Mouse (Mus musculus): ENCODE results near the gene Sult1e1. TPM values are rescaled to one million over a fixed set of nuclear protein-coding genes. Genes with fewer than 3 reads are reported as not detected.

Gene Sult1e1
- total RNA-seq (2014; fragmentation: Nextera tagmentation) (not detected in 2 replicates), total RNA-seq (2017) (not detected in 2 replicates)

DNA sequence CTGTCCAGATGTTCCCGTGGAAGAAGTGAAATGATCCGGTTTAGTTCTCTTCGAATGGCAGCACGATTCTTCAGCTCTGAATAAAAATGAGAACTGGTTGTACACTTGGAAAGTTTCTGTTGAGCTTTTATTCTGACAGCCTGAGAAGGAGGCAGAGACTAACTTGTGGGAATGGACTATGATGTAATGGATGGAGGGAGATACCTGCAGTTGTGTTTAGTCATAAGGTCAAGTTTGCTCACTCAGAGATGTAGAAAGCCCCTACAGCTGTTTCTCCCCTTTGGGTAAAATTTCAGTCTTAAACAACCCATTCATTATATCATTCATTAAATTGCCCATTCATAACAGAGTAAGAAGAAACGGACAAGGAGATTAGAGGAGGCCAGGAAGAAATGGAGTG lies at the start of gene Sult1e1:
TSS of gene Sult1e1 (minus strand) at position 101 of the 400 bp plus-strand sequence.
- ATAC-seq (replicated peaks; ENCODE audit: low FRiP score, low TSS enrichment, poor library complexity, severe bottlenecking): no peak

DNA sequence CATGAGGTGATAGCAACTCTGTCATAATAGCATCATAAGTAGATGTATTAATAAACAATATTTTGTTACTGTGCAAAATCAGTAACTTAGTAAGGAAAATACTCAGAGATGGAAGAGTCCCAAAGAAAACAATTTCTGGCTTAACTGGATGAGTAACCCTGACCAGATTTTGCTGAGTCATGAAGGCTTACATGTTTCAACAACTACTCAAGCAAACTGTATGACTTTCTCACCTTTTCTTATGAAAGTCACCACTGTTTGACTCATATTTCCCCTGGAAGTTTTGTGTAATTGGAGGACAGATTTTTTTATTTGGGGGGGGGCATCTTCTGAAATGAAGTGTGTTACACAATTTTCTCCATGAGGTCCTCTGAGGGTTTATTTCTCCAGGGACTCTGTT lies 31.3 kb upstream of the Sult1e1 start:
- no peak for ATAC-seq (replicated peaks; ENCODE audit: low FRiP score, low TSS enrichment, poor library complexity, severe bottlenecking)

DNA sequence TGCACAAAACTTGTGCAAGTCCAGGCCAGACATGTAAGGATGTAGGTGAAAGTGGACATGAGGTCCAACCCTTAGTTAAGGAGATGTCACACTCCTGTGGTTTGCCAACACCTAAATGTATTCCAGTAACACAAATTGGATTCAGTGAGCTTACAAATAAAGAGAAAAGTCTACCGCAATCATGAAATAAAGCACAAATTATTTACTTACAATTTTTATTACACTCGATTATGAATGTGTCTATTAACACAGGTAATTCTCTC lies 23.7 kb upstream of the Sult1e1 start:
- ATAC-seq (replicated peaks; ENCODE audit: low FRiP score, low TSS enrichment, poor library complexity, severe bottlenecking): no peak

DNA sequence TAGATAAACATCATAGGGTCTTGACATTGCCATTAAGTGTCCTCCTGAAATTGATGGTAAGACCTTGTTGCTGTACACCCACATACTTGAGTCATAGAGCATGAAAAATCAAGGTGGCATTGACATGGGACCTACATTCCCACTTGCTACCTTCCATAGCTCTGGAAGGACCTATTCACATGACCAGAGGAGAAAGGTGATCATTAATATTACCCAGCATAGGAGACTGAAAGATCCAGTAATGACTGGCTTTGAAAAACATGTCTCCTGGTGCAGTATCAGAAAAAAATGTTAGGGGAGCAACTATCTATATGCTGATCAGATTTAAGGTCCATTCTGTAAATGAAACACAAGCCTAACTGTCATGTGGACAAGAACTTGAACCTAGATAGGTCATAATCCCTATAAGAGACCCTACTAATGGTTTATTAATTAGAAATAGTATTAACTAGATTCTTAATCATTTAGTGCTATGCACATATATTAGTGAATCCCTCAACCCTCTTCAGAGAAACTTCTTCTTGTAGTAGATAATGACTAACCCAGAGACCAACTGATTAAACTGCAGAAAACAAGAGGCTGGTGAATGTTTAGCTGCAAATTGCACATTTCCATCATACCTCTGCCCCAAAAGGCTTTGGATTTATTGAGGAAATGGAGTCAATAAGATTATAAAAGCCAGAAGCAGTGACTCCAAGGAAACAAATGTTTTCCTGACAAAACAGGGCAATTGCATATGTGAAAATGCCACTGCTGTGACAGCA lies 23.2 kb upstream of the Sult1e1 start:
- no peak for ATAC-seq (replicated peaks; ENCODE audit: low FRiP score, low TSS enrichment, poor library complexity, severe bottlenecking)

DNA sequence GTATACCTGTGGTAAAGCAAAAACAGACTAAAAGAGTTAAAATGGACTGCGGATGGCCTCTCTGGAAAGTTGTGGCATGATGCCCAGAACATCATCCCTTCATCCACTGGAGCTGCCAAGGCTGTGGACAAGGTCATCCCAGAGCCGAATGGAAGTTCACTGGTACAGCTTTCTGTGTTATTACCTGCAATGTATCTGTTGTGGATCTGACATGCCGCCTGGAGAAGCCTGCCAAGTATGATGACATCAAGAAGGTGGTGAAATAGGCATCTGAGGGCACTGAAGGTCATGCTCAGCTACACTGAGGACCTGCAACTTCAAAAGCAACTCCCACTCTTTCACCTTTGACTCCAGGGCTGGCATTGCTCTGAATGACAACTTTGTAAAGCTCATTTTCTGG lies 9.6 kb upstream of the Sult1e1 start:
- ATAC-seq (replicated peaks; ENCODE audit: low FRiP score, low TSS enrichment, poor library complexity, severe bottlenecking): no peak

DNA sequence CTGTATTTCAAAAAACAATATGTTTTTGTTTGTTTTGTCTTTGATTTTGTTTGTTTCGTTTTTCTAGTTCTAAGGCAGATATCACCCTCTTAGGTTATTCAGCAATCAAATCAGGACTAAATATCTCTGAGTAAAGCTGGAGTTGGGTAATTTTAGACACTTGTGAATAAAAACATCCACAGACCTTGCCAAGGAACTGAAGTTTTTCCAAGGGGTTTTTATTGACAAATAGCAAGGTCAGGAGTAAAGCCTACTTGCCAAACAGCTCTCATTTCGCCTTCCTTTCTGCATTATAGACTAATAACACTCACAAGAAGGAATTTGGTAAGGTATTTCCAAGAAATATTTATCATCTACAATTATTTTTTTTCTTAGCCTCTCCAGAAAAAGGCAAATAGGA lies 6.5 kb upstream of the Sult1e1 start:
- ATAC-seq (replicated peaks; ENCODE audit: low FRiP score, low TSS enrichment, poor library complexity, severe bottlenecking): no peak

DNA sequence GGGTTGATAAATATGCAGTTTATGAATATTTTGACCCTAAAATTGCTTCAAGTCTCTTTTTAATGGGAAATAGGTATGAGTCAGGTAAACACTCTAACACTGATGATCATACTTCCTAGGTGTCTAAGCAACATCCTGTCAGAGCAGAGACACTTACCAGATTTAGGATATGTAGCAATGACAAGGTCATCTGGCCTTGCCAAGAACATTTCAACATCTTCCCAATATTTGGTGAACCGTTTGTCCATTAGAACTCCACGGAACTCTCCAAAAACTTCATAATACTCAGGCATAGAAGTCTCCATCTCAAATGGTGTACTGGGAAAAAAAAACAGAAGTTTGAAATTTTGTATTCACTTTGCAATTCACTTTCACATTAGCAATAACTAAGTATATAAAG lies 1.5 kb downstream of the Sult1e1 start:
- no peak for ATAC-seq (replicated peaks; ENCODE audit: low FRiP score, low TSS enrichment, poor library complexity, severe bottlenecking)

DNA sequence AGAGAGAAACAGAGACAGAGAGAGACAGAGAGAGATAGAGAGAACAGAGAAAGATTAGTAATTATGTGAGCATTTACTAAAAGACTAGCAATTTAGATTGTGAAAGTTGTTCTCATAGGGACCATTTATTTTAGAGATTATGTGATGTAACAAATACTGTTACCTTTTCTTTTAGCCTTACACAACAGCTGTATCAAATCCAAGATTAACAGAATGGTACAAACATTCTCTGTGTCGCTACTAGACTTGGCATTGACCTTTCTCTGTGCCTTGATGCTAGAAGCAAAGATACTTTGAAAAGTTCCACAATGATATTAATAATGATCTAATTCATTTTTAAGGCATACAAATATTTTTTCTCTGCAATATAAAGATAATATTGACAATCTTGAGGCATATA lies 11.0 kb downstream of the Sult1e1 start:
- no peak for ATAC-seq (replicated peaks; ENCODE audit: low FRiP score, low TSS enrichment, poor library complexity, severe bottlenecking)

DNA sequence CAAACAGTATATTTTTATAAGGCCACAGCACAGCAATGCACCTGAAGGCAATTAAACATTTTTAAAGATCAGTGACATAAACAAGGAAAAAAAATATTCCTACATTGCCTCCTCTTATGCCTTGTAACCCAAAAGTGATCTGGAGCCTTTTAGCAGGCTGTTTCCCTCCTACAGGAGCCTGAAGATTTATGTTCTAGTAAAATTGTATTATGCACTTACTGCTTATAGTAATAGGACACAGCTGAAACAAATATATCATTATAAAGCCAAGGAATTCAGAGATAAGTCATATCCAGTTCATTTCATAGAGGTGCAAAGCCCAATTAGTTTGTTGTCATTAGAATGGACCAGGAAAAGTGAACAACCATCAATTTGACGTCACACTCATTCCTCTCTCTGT lies 17.2 kb downstream of the Sult1e1 start:
- no peak for ATAC-seq (replicated peaks; ENCODE audit: low FRiP score, low TSS enrichment, poor library complexity, severe bottlenecking)

DNA sequence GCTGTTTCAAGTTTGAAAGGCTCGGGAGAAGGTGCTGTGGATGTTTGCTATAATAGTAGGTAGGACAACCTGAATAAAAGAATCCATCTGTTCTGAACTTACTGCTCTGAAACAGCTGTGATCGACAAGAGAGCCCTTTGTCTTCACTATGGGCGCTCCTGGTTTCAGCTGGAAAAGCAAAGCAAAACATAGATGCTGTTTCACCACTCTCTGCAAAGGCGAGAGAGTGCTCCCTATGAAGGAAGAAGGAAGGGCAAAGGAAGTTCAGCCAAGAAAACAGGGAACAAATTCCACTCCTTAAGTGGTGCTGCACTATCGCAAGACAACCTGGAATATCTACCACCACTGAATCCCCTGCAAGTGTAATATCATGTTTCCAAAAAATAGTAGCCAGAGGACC lies 17.9 kb downstream of the Sult1e1 start:
- no peak for ATAC-seq (replicated peaks; ENCODE audit: low FRiP score, low TSS enrichment, poor library complexity, severe bottlenecking)

DNA sequence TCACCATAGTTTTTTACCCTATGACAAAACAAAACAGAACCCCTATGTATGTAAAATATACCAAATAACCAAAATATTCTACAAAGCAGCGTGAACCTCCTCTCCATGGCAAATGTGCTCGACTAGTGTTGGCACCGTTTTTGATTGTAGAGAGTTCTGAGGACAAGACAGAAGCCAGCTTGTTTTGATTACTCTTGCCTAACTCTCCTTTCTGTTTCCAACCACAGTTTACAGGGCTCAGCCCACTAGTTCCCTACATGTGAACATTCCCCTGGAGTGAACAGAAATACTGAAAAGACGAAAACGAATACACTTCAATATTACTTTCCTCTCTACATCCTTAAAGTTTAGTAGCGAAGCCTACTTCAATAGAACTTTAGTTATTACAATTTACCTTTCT lies 18.6 kb downstream of the Sult1e1 start:
- ATAC-seq (replicated peaks; ENCODE audit: low FRiP score, low TSS enrichment, poor library complexity, severe bottlenecking): no peak

DNA sequence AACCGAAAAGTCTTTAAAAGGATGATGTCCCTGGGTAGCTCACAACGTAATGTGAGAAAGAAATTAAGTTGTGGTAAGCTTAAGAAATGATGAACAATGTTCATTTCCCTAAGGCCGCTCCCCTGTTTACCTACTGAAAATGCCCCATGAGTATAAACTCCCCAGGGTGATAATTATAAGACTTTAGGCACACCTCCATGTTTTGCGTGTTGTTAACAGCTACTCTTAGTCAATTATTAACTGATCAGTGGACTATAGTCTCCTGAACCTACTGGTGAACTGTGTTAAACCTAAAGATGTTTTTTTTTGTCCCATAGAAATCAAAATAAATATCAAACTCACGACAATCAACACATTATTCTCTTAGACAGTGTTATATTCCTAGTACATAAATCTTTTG lies 22.5 kb downstream of the Sult1e1 start, which contains the start of gene Sult1d1:
TSS of gene Sult1d1 (minus strand) at position 183 of the 400 bp plus-strand sequence.
- no peak for ATAC-seq (replicated peaks; ENCODE audit: low FRiP score, low TSS enrichment, poor library complexity, severe bottlenecking)

DNA sequence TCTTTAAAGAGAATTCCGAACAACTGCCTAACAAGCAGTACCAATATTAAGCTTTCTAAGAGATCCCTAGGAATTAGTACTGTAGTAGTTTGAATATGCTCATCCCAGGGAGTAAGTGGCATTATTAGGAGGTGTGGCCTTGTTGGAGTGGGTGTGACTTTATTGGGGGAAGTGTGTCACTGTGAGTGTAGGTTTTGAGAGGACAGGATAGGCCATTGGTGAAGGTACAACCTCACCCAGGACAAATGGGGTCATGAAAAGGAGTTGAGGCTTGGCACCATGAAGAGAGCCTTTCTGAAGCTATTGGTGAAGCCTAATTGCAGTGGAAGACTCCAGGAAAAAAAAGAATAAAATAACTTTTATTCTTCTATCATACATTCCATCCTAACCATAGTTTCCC lies 24.1 kb downstream of the Sult1e1 start:
- ATAC-seq (replicated peaks; ENCODE audit: low FRiP score, low TSS enrichment, poor library complexity, severe bottlenecking): no peak

DNA sequence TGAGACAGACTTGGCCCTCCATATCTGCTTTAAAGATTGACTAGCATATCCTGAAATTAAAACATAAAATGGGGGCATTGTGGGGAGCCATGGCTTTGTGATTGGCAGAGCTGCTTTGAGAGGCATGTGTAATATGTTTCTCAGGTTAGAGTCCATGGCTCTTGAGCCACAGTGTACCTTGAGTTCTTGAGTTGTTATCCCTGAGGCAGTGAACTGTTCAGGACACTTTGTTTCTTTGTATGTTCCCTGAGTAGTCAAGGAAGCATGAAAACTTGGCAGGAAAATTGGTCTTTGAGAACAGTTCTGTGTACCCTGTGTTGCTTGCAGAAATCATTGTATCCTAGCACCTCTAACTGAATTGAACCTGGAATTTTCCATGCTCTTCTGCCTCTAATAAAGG lies 28.4 kb downstream of the Sult1e1 start:
- no peak for ATAC-seq (replicated peaks; ENCODE audit: low FRiP score, low TSS enrichment, poor library complexity, severe bottlenecking)

DNA sequence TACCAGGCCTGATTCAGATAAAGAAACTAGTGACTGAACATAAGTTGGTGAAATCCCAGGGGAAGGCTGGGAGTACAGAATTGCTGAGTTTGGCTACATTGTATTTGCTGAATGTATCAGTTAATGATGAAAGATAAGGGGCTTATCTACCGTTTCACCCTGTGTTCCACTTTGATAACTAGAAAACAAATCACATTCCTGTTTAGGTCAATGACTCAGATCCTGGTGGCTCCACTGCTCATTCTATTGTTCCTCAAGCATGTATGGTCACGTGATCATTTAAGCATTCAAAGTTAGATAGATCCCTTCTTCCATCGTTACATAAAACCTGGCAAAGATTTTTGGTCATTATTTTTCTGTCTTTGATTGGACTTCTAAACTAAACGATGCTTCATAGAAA lies 28.9 kb downstream of the Sult1e1 start:
- ATAC-seq (replicated peaks; ENCODE audit: low FRiP score, low TSS enrichment, poor library complexity, severe bottlenecking): no peak

DNA sequence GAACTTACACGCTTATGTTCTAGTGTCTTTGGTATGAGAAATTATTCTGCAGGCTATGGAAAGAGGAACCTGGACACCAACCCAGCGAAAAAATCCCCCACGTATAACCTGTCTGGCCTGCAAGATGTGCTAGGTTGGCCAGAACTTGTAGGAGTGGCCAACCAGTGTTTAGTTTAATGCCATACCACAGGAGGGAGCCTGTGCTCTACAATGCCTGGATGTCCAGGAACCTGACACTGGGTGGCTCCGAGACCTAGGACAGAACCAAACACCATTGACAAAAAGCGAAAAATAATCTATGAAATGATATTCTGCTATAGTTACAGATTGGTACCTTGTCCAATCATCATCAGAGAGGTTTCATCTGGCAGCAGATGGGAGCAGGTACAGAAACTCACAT lies 31.2 kb downstream of the Sult1e1 start:
- ATAC-seq (replicated peaks; ENCODE audit: low FRiP score, low TSS enrichment, poor library complexity, severe bottlenecking): no peak

DNA sequence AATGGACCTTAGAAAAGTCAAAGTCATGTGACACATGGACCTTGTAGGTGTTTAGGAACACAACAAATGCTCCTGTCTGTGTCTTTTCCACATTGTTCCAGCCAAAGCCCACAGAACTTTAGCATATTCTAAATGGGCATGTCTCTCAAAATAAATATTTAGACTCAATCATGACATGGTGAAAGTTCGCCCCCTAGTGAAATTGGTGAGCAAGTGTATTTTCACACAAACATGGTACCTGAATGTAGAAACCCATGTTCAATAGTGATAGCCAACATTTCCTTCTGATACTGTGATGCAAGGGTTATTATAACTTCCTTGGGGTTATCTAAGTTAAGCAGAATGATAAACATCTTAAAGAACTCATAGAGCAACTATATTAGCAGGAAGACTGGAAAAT lies 40.5 kb downstream of the Sult1e1 start:
- no peak for ATAC-seq (replicated peaks; ENCODE audit: low FRiP score, low TSS enrichment, poor library complexity, severe bottlenecking)

DNA sequence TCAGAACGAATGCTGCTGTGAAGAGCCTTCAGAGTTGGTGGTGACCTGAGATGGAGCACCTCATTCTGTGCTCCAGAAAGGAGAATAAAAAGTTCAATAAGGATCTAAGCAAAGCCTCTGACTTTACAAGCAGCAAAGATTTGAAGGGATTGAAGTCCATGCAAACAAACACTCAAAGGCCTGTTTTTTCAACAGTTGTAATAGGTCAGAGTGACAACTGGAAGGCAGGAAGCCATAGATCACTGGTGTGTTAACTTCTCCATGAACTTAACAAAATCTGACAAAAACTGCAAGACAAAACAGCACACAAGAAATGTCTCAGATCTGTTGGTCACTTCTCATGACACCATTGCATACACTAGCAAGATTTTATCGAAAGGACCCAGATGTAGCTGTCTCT lies 53.3 kb downstream of the Sult1e1 start, which contains the start of gene Sult1b1:
TSS of gene Sult1b1 (minus strand) at position 85 of the 400 bp plus-strand sequence.
- ATAC-seq (replicated peaks; ENCODE audit: low FRiP score, low TSS enrichment, poor library complexity, severe bottlenecking): no peak

DNA sequence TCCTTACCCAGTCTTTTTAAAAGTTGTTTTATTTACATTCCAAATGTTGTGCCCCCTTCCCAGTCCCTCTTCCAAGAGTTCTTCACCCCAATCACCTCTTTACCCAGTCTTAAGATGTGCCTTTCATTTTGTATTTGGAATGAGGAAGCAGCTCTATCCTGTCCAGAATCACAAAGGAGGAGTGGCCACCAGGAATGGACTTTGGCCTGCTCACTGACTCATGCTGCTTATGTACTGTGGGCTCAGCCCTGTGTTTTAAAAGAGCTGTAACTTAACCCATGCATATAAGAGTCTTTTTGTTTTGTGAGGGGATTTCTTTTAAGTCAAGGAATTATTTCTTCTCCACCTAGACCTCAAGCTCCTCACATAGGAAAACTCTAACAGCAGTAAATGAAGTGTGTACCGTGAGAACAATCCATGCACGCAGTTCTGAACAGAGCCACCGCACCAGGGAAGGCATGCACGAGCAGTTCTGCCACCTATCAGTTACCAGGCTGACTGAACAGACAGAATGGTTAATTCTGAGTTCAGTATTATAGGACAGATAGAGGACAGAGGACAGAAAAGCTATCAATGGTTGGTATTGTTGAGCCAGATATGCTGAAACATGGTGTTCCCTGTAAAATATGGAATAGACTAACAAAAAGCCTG lies 55.3 kb downstream of the Sult1e1 start:
- no peak for ATAC-seq (replicated peaks; ENCODE audit: low FRiP score, low TSS enrichment, poor library complexity, severe bottlenecking)

DNA sequence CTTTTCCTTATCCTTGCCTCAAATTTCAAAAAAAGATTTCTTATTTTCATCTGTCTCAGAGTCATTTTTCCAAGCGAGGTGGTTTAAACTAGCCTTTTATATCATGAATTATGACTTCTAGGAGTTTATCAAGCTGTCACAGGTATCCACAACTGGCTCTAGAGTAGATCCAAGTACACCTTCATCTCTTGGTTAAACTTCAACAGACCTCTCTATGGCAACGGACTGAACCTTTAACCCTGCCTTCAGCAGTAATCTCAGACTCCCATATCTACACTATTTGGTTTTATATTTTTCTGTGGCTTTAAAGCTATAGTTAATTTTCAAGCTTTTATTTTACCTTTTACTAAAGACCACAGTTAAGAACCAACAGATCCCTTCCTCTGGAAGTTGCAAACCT lies 59.1 kb downstream of the Sult1e1 start:
- ATAC-seq (replicated peaks; ENCODE audit: low FRiP score, low TSS enrichment, poor library complexity, severe bottlenecking): no peak

All from megakaryocyte-erythroid progenitor cell, adult 5-6 weeks (primary cell).